Mouse (Mus musculus) olfactory bulb, adult 2 months (tissue): ENCODE measurements around the gene Iqck.

Source experiments
- CTCF ChIP-seq: fragments of 200-500 bp; IDR thresholded peaks from 2 replicates; pipeline ENCODE4 v1.5.1; 2012; ENCODE audit warnings: low read depth, mild to moderate bottlenecking, low read length, moderate library complexity; ENCODE audit not compliant: insufficient read depth
- POLR2A ChIP-seq: fragments of 200-500 bp; IDR thresholded peaks from 2 replicates; pipeline ENCODE4 v1.6.1; 2012; ENCODE audit warnings: mild to moderate bottlenecking, low read depth, low read length, moderate library complexity; ENCODE audit not compliant: insufficient read depth

GRCm38 (mm10) chr7:118942297-118942696 lies 86.7 kb downstream of the Iqck start:
- TF ChIP-seq CTCF (no peak), POLR2A (no peak)
